Mouse (Mus musculus): Measurements from ENCODE around the gene Pbsn.
"Not testable (repeated sequence)": the region's sequence is repeated elsewhere in the genome, so short reads cannot be mapped to it uniquely, and the experiment has no call there.

Gene Pbsn

DNA sequence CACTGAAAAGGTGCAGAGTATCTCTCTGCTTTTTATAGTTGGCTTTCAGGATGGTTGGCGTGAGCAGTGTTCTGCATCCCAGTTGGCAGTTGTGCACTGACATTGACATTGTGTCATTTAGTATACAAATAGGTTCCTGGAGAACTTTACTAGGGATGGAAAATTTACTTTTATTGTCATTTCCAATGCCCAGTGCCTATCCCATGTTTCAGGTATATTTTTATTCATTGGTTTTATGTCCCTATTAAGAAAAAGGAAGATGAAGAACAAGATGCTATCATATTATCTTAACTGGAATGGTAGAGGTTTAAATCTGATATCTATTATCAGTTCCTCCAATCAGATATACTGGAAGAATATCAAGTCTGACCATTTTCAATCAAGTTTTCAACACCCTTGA is at the start of gene Pbsn:
TSS of gene Pbsn (minus strand) at position 101 of the 400 bp plus-strand sequence.
- DNase-seq (ENCODE audit: low read depth, low spot score), result no peak

DNA sequence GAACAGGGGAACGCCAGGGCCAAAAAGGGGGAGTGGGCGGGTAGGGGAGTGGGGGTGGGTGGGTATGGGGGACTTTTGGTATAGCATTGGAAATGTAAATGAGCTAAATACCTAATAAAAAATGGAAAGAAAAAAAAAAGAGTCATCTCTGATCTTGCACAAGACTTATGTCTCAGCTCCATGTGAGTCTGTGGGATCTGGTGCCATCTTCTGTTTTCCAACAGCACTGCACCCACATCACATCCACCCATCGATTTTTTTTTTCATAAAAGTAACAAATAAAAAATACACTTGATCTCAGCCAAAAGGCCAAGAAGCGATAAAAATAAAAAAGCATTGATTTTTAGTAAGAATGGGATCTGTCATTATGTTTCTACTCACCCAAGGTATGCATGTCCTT is 26.6 kb upstream of the Pbsn start:
- DNase-seq (ENCODE audit: low read depth, low spot score), result peak; percentile 2

DNA sequence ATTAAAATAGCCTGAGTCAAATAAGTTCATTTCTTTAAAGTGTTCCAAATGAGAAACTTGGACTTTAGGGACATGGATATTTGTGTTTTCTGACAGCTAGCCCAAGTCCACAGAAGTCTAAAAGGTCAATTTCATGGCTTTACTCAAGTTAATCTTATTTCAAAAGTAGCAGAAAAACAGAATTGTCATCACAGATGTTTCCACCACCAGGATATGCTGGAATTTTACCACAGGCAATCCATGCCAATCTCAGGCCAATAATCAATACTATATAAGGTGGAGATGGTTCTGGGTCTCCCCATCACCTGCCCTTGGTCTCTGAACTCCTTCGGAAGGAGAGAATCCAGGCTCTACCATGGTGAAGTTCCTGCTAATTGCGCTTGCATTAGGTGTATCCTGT is 11.0 kb upstream of the Pbsn start, which contains the start of gene Gm14744:
TSS of gene Gm14744 (plus strand) at position 301 of the 400 bp plus-strand sequence.
- DNase-seq (ENCODE audit: low read depth, low spot score), result not testable (repeated sequence)

DNA sequence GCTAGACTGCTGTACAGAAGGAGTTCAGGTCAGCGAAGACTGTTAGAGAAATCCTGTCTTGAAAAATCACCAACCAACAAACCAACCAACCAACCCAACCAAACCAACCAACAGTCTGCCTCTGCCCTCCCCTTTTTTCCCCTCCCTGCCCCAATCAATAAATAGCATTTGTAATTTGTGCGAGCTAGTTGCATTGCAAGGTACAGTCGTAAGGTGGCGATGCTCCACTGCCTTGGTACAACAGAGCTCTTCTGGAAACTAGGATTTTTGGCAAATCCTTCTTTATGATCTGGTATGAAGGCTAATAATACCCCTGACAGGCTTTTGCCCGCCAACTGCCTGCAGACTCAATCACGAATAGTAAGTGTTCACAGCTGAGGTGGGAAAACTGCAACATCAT is 41.4 kb downstream of the Pbsn start:
- DNase-seq (ENCODE audit: low read depth, low spot score), result peak; percentile 54

DNA sequence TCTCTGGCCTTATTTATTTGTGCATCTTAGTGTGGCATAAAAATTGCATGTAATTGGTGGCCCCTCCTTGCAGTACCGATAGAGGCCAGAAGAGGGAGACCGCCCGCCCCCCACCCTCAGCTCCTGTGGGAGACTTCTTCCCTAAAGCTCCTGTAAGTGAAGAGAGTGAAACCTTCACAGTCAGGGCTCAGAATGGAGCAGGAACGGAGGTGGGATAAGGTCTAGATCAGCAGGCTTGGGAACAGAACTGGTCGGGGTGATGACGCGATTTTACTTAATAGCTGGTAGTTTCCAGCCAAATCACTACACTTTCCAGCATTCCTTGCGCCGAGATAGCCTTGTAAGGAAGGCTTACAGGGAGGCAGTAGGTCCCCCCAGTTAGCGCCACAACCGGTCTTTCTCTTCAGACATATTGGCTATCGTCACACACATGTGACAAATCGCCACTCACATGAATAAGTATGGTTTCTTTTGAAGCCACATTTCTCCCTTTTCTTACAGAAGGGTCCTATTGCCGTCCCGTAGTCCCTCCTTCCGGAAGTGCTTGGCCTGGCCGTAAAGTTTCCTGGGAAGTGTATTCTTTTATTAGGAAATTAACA is 42.7 kb downstream of the Pbsn start:
- DNase-seq (ENCODE audit: low read depth, low spot score), result peak; percentile 68

DNA sequence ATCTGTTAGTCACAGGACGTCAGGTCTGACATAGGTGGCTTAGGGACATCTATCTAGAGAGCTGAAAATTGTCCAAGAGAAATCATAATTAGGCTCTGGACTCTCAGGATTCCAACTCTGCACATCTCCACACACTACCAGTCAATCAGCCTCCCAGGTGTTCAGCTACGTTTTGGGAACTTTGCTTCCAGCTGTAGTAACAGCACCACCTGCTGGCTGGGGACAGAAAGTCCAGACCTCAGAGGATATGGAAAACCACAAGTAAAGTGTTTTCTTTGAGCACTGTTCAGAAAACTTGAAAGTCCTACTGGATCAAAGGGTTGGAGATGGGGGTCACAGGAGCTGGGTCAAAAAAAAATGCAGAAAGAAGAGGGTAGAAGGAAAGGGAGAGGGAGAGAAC is 44.8 kb downstream of the Pbsn start:
- peak; percentile 54 for DNase-seq (ENCODE audit: low read depth, low spot score)

DNA sequence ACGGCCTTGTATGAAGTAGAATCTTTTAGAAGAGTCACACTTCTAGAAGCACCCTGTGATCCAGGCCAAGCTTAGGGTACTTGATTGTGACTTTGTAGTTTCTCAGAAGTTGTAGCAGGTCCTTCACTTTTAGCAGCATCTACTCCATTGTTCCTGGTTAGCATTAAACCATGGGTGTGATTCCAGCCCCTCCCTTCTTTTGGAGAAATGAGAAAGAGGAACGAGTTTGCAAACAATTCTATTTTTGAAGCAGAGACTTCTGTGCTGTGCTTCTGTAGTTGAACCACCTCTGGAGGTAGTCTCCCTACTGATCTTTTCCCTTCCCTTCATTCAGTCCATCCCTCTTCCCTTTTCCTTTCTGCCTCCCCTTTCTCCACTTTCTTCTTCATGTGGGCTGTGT is 51.1 kb downstream of the Pbsn start:
- no peak for DNase-seq (ENCODE audit: low read depth, low spot score)

DNA sequence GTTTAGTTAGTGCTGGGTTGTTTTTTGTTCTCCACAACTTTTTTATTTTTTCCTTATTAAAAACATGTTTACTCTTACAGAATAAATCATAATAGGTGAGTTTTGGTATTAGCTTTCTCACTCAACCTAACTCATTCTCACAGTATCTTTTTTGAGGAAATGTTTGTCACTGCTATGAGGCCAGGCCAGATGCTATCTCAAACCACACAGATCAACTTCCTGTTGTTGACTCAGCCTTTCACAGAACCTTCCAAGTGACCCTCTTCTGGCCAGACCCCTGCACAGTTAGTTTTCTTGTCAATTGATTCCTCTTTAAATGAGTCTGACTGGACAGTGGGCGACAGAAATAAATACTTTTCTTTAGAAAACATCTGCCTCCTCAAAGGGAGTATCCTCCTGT is 51.9 kb downstream of the Pbsn start:
- no peak for DNase-seq (ENCODE audit: low read depth, low spot score)

DNA sequence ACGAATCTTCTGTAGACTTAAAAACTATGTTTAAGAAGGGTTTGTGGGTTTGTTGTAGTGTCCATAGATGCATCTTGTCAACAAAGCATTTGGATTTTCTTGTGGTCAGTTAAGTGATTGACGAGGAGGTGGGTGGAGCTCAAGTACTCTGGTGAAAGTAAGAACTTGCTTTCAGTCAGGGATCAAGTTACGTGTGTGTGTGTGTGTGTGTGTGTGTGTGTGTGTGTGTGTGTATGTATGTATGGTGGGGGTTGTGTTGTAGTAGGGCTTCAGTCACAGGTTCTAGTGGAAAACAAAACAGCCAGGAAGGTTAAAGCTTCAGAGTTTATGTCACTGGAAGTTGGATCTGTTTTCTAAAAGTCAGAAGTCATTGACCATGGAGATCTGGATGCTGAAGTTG is 53.9 kb downstream of the Pbsn start:
- DNase-seq (ENCODE audit: low read depth, low spot score), result no peak

DNA sequence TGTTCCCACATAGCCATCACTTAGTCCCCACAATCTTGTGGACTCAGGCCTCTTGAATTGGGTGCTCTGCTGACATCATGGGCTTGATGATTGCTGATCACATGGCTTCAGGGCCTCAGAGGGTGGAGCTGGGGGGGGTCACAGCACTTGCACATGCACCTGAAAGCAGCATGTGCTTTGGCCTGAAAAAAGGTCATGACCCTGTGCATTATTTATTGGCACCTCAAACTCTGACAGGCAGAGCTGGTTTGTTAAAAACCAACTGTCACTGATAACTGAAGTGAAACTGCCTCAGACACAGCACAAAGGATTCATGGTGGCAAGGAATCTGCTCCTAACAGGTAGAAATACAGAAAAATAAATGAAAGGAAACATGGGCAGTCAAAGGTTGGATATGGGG is 55.6 kb downstream of the Pbsn start:
- DNase-seq (ENCODE audit: low read depth, low spot score), result no peak

DNA sequence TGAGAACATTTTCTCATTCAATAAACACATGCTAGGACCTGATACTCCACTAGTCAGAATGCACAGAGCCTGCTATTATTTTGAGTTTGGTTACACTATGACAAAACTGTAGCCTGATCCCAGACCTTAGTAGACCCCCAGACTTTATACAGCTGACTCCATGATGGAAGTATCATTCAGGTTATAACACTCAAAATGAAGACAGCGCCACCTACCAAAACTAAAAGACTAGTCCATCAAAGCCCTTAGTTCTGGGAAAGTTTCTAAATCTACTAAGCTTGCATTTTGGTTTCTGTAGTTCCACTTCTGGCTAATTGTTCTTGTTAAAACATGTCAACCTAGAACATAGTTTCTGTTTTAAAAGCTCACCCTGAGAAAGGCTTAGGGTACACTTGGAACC is 56.5 kb downstream of the Pbsn start:
- peak; percentile 23 for DNase-seq (ENCODE audit: low read depth, low spot score)

DNA sequence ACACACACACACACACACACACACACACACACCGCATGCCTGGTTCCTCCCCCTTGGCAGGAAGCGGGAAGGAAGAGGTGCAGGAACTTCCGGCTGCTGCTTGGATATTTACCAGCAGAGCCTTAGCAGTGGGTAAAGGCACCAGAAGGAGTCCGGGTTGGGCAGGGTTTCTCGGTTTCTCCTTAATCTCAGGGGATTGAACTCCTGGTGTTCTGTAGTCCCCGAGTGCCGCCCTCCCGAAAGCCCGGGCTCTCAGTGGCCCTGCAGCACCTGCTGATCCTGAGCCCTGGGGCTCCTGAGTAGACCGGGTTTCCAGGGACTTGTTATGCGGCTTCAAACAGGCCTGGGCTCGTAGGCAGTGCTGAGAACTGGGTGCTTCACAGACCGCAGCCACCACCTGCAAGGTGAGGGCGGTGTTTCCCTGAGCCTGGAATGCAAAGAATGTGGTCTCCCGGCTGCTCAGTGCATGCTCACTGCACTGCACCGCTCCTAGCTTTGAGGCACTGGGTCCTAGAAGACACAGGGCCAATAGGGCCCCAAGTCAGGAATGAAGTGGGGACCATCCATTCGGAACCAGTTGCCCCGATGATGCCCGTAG is 57.1 kb downstream of the Pbsn start, which contains the start of gene Prkx:
TSS of gene Prkx (minus strand) at position 41 of the 598 bp plus-strand sequence.
- peak; percentile 72 for DNase-seq (ENCODE audit: low read depth, low spot score)

DNA sequence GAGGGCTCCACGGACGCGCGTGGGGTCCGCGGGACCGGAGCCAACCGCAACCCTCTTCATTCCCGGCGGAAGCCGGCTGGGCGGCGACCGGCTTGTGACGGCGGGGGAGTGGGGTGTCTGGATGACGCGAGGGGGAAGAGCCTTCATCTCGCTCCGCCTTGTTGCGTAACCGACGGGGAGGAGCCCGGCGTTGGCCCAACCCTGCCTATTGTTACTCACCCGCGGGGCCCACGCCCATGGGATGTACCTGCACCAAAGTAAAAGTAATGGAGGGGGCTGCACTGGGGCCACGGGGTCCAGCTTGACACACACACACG is 57.6 kb downstream of the Pbsn start:
- peak; percentile 83 for DNase-seq (ENCODE audit: low read depth, low spot score)

DNA sequence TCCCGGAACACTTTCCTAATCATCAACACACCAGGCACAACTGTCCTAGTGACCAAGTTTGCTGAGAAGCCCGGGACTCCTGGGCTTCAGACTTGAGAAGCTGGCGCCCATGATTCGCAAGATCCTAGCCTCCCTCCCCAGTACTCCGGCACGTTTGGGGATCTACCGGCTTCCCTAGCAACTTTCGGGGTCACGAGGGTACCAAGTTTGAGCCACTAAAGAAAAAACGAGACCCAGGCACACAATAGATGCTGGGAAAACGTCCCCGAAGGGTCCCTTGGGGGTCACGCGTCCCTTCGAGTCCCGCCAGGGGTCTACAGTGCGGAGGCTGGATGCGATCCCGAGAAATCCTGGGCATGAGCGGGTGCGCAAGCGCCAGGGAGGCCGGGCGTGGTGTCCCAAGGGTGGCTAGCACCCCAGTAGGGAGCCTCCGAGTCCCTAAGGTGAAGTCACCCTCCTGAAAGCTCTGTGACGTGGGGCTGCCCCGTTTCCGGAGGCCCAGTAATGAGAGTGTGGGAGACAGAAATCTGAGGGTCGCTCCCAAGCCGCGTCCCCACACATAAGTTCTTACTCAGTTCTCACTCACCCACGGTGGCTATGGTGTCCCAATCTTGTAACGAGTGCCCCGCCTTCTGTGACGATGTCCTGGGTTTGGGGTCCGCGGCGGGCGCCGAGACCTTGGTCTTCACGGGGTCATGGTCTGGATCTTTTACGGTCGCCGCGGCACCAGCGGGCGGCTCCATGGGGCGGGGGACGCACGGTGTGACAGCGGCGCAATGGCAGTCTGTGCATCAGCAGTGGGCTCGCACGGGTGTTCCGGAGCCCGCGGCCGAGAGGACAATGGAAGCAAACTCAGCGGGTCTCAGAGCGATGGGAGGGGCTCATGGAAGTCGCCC is 58.2 kb downstream of the Pbsn start:
- DNase-seq (ENCODE audit: low read depth, low spot score), result no peak

DNA sequence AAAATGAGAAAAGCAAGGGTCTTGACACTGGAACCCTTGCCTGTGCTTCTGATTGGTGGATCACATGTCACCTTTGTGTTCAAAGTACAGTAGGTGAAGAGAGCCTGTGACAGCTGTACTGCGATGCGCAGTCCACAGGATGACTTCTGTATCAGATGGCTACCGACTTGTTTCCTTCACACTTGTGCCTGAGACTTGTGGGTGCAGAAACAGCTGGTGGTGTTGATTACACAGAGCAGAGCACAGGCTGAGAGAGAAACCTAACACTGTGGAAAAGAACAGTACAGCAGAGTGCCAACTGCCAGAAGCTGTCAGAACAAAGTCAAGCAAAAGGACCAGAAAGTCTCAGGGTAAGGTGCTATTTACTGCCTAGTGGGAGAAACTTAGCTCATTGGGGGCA is 64.7 kb downstream of the Pbsn start:
- no peak for DNase-seq (ENCODE audit: low read depth, low spot score)
